Mouse (Mus musculus) liver, adult 2 months (tissue): ENCODE measurements around the gene Zdhhc12. TPM values are rescaled to one million over a fixed set of nuclear protein-coding genes. Genes with fewer than 3 reads are reported as not detected.
"Not testable (repeated sequence)": the region's sequence is repeated elsewhere in the genome, so short reads cannot be mapped to it uniquely, and the experiment has no call there.

Source experiments
- DNase-seq: peaks from one replicate; pipeline ENCODE4 v3.0.0-alpha.2; 2011; ENCODE audit warnings: low read depth, low spot score; ENCODE audit errors: extremely low read depth
- H3K27ac ChIP-seq: fragments of 200-500 bp; replicated peaks from 2 replicates; pipeline ENCODE4 v1.5.1; 2012; ENCODE audit warnings: low read depth, mild to moderate bottlenecking, control low read depth, inconsistent platforms, low read length; ENCODE audit not compliant: insufficient read depth
- H3K27me3 ChIP-seq: fragments of 200-500 bp; 2 replicates; pipeline ENCODE4 v1.6.1; 2012; ENCODE audit warnings: mild to moderate bottlenecking, moderate library complexity, low read length, inconsistent platforms; ENCODE audit not compliant: control insufficient read depth, insufficient read depth
- H3K36me3 ChIP-seq: fragments of 200-500 bp; 2 replicates; pipeline ENCODE4 v1.6.1; 2012; ENCODE audit warnings: low read length, inconsistent platforms; ENCODE audit not compliant: control insufficient read depth, insufficient read depth
- H3K4me1 ChIP-seq: fragments of 200-500 bp; 2 replicates; pipeline ENCODE4 v1.6.1; 2011; ENCODE audit warnings: low read length; ENCODE audit not compliant: control insufficient read depth, insufficient read depth
- H3K4me3 ChIP-seq: fragments of 200-500 bp; 2 replicates; pipeline ENCODE4 v1.5.1; 2011; ENCODE audit warnings: low read depth, mild to moderate bottlenecking, control low read depth, low read length, moderate library complexity; ENCODE audit not compliant: insufficient read depth
- H3K79me2 ChIP-seq: fragments of 200-500 bp; 2 replicates; pipeline ENCODE4 v1.6.1; 2012; ENCODE audit warnings: inconsistent platforms, mild to moderate bottlenecking, low read length, moderate library complexity; ENCODE audit not compliant: control insufficient read depth, insufficient read depth
- H3K9ac ChIP-seq: fragments of 200-500 bp; 2 replicates; pipeline ENCODE4 v1.6.1; 2012; ENCODE audit warnings: low read depth, mild to moderate bottlenecking, control low read depth, inconsistent platforms, low read length
- CTCF ChIP-seq: fragments of 200-500 bp; IDR thresholded peaks from 2 replicates; pipeline ENCODE4 v1.5.1; 2011; ENCODE audit warnings: low read depth, low read length, control low read depth
- POLR2A ChIP-seq: fragments of 200-500 bp; IDR thresholded peaks from 2 replicates; pipeline ENCODE4 v1.6.1; 2011; ENCODE audit warnings: low read length, control low read depth; ENCODE audit not compliant: insufficient read depth; ENCODE audit errors: extremely low read depth
- WGBS: fragments of 180-500 bp; shearing (Covaris S2); methylation state at CpG from one replicate; pipeline ENCODE4 v1.1.7; 2018; 5-methylcytosine and 5-hydroxymethylcytosine counted together
- polyA plus RNA-seq: library from polyadenylated mRNA; depleted of rRNA; stranded (reverse); fragments of >200 nt; gene quantifications from 2 replicates; pipeline ENCODE4 v1.2.3, GENCODE M21; 2012
- total RNA-seq: library from RNA; depleted of rRNA; stranded (reverse); fragments of >200 nt; gene quantifications from 2 replicates; pipeline ENCODE4 v1.2.3, GENCODE M21; 2014

Gene Zdhhc12
- total and polyA plus RNA-seq, 2 experiments, result 16.8 to 53.4 TPM

DNA sequence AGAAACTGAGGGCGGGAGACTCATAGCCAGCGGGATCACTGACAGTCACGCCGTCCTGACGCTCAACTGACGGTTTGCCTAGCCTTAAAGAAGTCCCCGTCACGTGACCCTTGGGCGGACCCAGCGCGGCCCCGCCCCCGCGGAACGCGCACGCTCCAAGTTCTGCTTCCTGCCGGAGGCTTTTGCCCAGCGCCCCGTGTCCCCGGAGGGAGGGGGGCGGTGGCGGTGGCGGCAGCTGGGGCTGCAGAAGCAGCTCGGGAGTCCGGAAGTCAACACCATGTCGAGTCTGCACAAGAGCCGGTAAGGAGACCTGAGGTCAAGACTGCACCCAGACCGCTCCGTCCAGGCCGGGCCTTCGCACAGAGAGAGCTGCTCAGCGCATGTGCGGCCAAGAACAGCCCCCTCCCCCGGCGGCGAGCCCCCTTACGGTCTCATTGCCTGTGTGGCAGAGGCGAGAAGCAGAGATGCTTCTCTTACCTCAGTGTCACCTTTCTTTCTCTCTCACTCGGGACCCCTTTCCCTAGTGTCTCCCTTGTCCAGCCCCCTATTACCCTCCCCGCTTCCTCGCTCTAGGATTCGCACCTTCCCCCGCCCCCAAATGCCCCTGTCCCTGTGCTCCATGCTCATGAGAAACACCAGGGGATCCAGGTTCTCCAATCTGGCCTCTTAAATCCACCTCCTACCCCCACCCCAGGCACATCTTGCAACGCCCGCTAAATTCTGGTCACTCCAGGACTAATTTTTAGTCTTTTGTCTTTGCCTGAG lies 40.3 kb upstream of the Zdhhc12 start, which contains the start of gene Tbc1d13:
Gene Tbc1d13 (plus strand): TSS at position 134 of the 765 bp plus-strand sequence.
- peaks cover 11% of the 10 kb centered on the region; the same call in 1 of the 2 replicates for H3K4me1 ChIP-seq
- DNase-seq, result peak; percentile 88

DNA sequence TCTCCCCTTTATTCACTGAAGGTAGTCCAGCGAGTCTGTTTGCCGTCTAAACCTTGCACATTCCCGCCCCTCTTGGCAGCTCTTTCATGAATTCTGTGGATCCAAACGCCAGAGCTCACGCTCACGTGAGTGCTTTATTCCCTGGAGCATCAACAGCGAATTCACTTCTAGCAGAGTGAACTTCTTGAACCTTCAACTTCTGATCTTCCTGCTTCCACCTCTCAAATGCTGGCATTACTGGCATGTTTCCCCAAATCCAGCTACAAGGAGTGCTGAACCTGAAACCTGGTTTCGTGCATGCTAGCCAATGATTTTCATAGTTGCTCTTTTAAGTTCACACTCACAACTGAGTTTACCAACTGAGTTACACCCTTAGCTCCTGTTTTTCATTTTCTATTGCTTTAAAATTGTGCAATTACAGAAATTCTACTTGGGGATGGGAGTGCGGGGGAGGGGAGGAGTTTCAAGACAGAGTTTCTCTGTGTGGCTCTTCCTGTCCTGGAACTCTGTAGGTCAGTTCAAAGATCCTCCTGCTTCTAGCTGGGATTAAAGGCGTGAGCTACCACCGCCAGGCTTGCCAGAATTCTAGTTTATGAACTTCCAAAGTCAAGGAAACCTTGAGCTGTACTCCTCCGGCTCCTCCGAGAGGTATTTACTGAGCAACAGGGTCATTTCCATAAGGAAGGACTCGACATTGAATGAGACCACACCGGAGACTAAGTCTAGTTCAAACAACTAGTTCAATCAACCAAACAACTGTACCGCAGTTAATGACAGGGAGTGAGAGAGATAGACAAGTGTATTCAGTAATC lies 39.6 kb upstream of the Zdhhc12 start:
- peak; percentile 83 for DNase-seq
- Histone ChIP-seq H3K27me3 (no peaks in the 10 kb centered on the region), H3K36me3 (peaks cover 14% of the 10 kb centered on the region), H3K79me2 (peaks cover 13% of the 10 kb centered on the region), H3K4me3 (peak overlapping the region; percentile 92), H3K27ac (peak overlapping the region; percentile 92), H3K4me1 (peaks cover 11% of the 10 kb centered on the region; the same call in 1 of the 2 replicates), H3K9ac (peak overlapping the region; percentile 67)
- 1% methylated on average over 16 of the region's 16 CpGs for WGBS
- TF ChIP-seq POLR2A, result no peak
- TF ChIP-seq CTCF, result no peak

More for the DNA sequence above, 40.3 kb upstream of the Zdhhc12 start, which contains the start of gene Tbc1d13:
- H3K27ac ChIP-seq, result peak within 1 kb of the TSS; percentile 92
- TF ChIP-seq CTCF (no peak), POLR2A (peak; percentile 96)
- peaks cover 13% of the 10 kb centered on the region for H3K79me2 ChIP-seq
- peaks cover 14% of the 10 kb centered on the region for H3K36me3 ChIP-seq
- under 1% methylated on average over 46 of the region's 46 CpGs for WGBS
- H3K4me3 ChIP-seq, result peak within 1 kb of the TSS; percentile 92
- H3K9ac ChIP-seq, result peak within 1 kb of the TSS; percentile 92
- no peaks in the 10 kb centered on the region for H3K27me3 ChIP-seq

DNA sequence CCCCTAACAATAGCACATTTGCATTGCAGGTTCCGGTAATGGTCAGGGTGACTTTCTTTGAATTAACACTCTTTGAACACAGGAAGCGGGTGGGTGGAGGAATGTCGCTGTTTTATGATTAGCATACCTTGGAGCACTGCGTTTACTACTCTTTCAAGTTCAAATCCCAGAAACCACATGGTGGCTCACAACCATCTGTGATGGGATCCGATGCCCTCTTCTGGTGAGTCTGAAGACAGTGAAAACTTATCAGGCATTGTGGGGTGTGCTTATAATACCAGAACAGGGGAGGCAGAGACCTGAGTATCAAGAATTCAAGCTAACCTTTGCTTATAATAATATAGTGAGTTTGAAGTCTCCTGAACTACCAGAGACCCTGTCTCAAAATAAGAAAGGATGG lies 37.8 kb upstream of the Zdhhc12 start:
- H3K4me1 ChIP-seq, result peaks cover 11% of the 10 kb centered on the region; the same call in 1 of the 2 replicates
- not testable (repeated sequence) for H3K9ac ChIP-seq, H3K79me2 ChIP-seq, DNase-seq, H3K27me3 ChIP-seq, H3K27ac ChIP-seq, H3K36me3 ChIP-seq, H3K4me3 ChIP-seq
- WGBS, result 81% methylated on average over 5 of the region's 5 CpGs

DNA sequence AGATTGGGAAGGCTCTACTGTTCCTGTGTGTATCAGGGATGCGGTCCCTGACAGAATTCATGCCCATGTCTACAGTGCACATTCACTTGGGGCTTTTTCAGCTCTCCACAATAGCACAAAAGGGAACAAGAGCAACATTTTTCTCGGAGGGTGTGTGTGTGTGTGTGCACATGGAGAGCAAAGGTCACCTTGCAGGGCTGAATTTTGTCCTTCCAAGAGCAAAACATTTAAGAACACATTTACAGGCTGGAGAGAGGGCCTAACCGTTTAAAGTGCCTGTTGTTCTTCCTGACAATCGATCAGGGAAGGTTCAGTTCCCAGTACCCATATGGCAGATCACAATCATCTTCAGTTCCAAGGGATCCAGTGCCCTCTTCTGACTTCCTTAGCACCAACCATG lies 36.7 kb upstream of the Zdhhc12 start:
- peaks cover 8% of the 10 kb centered on the region; the same call in 1 of the 2 replicates for H3K4me1 ChIP-seq
- H3K36me3 ChIP-seq, result no peaks in the 10 kb centered on the region
- H3K27ac ChIP-seq, result peak overlapping the region; percentile 8
- no peak overlapping the region for H3K9ac ChIP-seq
- peak; percentile 74 for DNase-seq
- 37% methylated on average over 4 of the region's 4 CpGs for WGBS
- no peaks in the 10 kb centered on the region for H3K27me3 ChIP-seq
- no peak for TF ChIP-seq CTCF
- no peak for TF ChIP-seq POLR2A
- peaks cover 3% of the 10 kb centered on the region; the same call in 1 of the 2 replicates for H3K79me2 ChIP-seq
- no peak overlapping the region for H3K4me3 ChIP-seq

DNA sequence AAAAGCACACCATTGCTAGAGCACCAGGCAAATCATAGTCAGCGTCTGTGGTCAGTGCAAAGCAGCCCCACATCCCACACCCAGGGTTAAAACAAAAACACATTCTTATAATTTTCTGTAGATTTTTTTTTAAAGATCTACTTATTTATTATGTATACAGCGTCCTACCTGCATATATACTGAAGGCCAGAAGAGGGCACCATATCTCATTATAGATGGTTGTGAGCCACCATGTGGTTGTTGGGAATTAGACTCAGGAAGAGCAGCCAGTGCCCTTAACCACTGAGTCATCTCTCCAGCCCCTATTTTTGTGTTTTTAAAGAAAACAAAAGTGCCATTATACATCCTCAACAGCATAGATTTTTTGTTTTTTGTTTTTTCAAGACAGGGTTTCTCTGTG lies 35.3 kb upstream of the Zdhhc12 start:
- peak; percentile 55 for DNase-seq
- peaks cover 8% of the 10 kb centered on the region; the same call in 1 of the 2 replicates for H3K4me1 ChIP-seq
- WGBS, result 53% methylated on average over 2 of the region's 2 CpGs

More for the DNA sequence above, 35.3 kb upstream of the Zdhhc12 start:
- TF ChIP-seq POLR2A, result no peak
- peak; percentile 17; the same call in 1 of the 2 replicates for TF ChIP-seq CTCF
- H3K36me3 ChIP-seq, result no peaks in the 10 kb centered on the region
- no peaks in the 10 kb centered on the region for H3K79me2 ChIP-seq
- no peak overlapping the region for H3K27ac ChIP-seq
- H3K27me3 ChIP-seq, result no peaks in the 10 kb centered on the region
- H3K4me3 ChIP-seq, result no peak overlapping the region
- no peak overlapping the region for H3K9ac ChIP-seq
